Mouse (Mus musculus) spleen, adult 2 months (tissue): ENCODE results near the gene Ttc39d.

Experiments used
- CTCF ChIP-seq: fragments of 200-500 bp; IDR thresholded peaks from 2 replicates; pipeline ENCODE4 v1.5.1; 2011; ENCODE audit warnings: mild to moderate bottlenecking, inconsistent platforms; ENCODE audit not compliant: insufficient read depth, insufficient read length, insufficient replicate concordance; ENCODE audit errors: extremely low read depth
- POLR2A ChIP-seq: fragments of 200-500 bp; IDR thresholded peaks from 2 replicates; pipeline ENCODE4 v1.6.1; 2011; ENCODE audit warnings: low read depth, low read length, inconsistent platforms

DNA sequence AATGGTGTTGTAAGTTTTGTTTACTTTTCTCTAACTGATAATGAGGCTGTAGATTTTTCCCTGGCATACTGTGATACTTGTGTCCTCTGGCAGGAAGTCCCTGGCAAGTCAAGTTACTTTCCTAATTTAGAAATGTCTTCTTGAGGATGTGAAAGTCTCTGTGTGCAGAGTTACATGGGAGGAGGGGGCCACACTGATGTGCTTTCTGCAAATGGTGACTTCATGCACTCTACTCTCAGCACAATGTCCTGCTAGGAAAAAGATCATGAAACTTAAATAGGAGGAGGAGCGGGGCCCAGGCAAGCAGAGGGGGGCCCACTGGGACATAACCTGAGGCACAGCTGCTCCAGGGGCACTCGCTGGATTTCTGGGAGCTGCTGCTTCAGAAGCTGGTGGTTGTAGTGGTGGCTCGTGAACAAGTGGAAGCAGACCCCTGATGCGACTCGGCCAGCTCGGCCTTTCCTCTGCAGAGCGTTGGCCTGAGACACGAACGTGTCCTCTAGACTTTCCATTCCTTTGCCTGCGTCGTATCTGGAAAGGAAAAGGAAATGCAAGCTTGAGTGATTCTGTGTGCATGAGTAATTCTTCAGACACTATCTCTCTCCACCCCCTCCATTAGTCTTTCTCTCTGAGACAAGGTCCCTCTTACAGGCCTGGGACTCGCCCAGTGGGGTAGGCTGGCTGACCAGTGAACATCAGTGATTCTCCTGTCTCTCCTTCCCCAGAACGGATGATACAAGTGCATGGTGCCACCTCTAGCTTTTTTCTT is 45.7 kb downstream of the Ttc39d start:
- TF ChIP-seq CTCF: no peak
- no peak for TF ChIP-seq POLR2A
